Mouse (Mus musculus) thymus, postnatal 25 days (tissue): ENCODE results near the gene Nlrp10.

ENCODE experiments used
- DNase-seq: peaks from one replicate; pipeline ENCODE4 v3.0.0; 2022

Nlrp10 gene

GRCm38 (mm10) chr7:108884906-108885305 lies 45.1 kb downstream of the Nlrp10 start, which contains the start of gene Olfr518:
Gene Olfr518 (minus strand): TSS chr7:108885006.
- no peak for DNase-seq

- no peak for DNase-seq
Measured at GRCm38 (mm10) chr7:108872279-108872678, 57.7 kb downstream of the Nlrp10 start, which contains the start of gene Olfr517. Gene Olfr517 (minus strand): TSS chr7:108872379.
